In genomic region chr11:4202995-4203704, GRCm38 (mm10) we compare ENCODE assay signal across 11 mouse cellular contexts. TPM values are rescaled to one million over a fixed set of nuclear protein-coding genes. Genes with fewer than 3 reads are reported as not detected.
A peak's percentile ranks its signal among the peaks of the same experiment; 100 is the strongest.
DNase-seq lines count a peak whose midpoint lies in the region; ATAC-seq and TF ChIP-seq lines count a peak whose summit lies in the region.
"Had no signal": no experiment of that assay in that cellular context is flagged by ENCODE, and none has a peak within 500 bp of the region (broad histone marks: within the 10 kb centered on the region; RNA-seq: fewer than 3 reads in every experiment).

No protein-coding gene starts in this region.

- H3K9ac ChIP-seq in kidney, postnatal 0 days (ENCODE audit: low read depth, low read length): no peak overlapping the region
- H3K9ac ChIP-seq in CH12.LX (ENCODE audit: insufficient read depth, low read depth): no peak overlapping the region
- H3K9ac ChIP-seq in liver, embryonic 13.5 days: no peak overlapping the region
- H3K9ac ChIP-seq in forebrain, embryonic 13.5 days: no peak overlapping the region
- H3K9ac ChIP-seq: embryonic facial prominence, embryonic 13.5 days; liver, embryonic 14.5 days had no signal

- TF ChIP-seq POLR2A in CH12.LX (IDR thresholded peaks at IDR 0.05; ENCODE audit: low read depth, low read length): no peak

- H3K27ac ChIP-seq in kidney, postnatal 0 days: peak overlapping the region; percentile 77
- H3K27ac ChIP-seq in CH12.LX (ENCODE audit: insufficient read depth, low read depth): no peak overlapping the region
- H3K27ac ChIP-seq in liver, embryonic 13.5 days: 0 out of 2 replicates have a peak overlapping the region, but pooled peaks have one; percentile 34
- H3K27ac ChIP-seq in forebrain, embryonic 13.5 days: no peak overlapping the region
- H3K27ac ChIP-seq: embryonic facial prominence, embryonic 13.5 days; liver, embryonic 14.5 days had no signal

- H3K4me3 ChIP-seq in kidney, postnatal 0 days (replicated peaks; ENCODE audit: low read depth, low read length): no peak overlapping the region
- no peak overlapping the region for H3K4me3 ChIP-seq in CH12.LX (replicated peaks in 1 of 3; ENCODE audit: low read depth in 2 of 3, low read length in 2 of 3, poor library complexity in 1 of 3)
- H3K4me3 ChIP-seq in liver, embryonic 13.5 days (replicated peaks): no peak overlapping the region
- no peak overlapping the region for H3K4me3 ChIP-seq in forebrain, embryonic 13.5 days
- H3K4me3 ChIP-seq: embryonic facial prominence, embryonic 13.5 days had no signal

- no peaks in the 10 kb centered on the region for H3K27me3 ChIP-seq in kidney, postnatal 0 days (ENCODE audit: insufficient read depth, low read length)
- no peaks in the 10 kb centered on the region for H3K27me3 ChIP-seq in CH12.LX (replicated peaks)
- H3K27me3 ChIP-seq in liver, embryonic 13.5 days: no peaks in the 10 kb centered on the region
- no peaks in the 10 kb centered on the region for H3K27me3 ChIP-seq in forebrain, embryonic 13.5 days
- H3K27me3 ChIP-seq: embryonic facial prominence, embryonic 13.5 days had no signal

- dilution Hi-C loops in CH12.LX (cut with MboI; ENCODE audit: extremely low pct_ligation_motif_present, extremely low pct_unique_long_range_greater_than_20kb, low sequenced_read_pairs): no loop called here

- H3K9me3 ChIP-seq in kidney, postnatal 0 days (replicated peaks; ENCODE audit: low read length): no peaks in the 10 kb centered on the region
- no peaks in the 10 kb centered on the region for H3K9me3 ChIP-seq in CH12.LX (replicated peaks; ENCODE audit: low read length)
- no peaks in the 10 kb centered on the region for H3K9me3 ChIP-seq in liver, embryonic 13.5 days (replicated peaks)
- no peaks in the 10 kb centered on the region for H3K9me3 ChIP-seq in forebrain, embryonic 13.5 days (replicated peaks)
- H3K9me3 ChIP-seq: embryonic facial prominence, embryonic 13.5 days had no signal

- no peak for TF ChIP-seq RAD21 in CH12.LX (IDR thresholded peaks at IDR 0.05; ENCODE audit: low read depth, low read length)

- H3K36me3 ChIP-seq in kidney, postnatal 0 days (ENCODE audit: insufficient read depth, low read length): peaks cover 9% of the 10 kb centered on the region; the same call in 1 of the 2 replicates
- peaks cover 16 to 49% of the 10 kb centered on the region in 2 experiments for H3K36me3 ChIP-seq in CH12.LX (replicated peaks in 1 of 2; ENCODE audit: control insufficient read depth in 1 of 2, insufficient read depth in 1 of 2, low read length in 1 of 2)
- H3K36me3 ChIP-seq in liver, embryonic 13.5 days: peaks cover 15% of the 10 kb centered on the region; the same call in 1 of the 2 replicates
- peaks cover 16% of the 10 kb centered on the region for H3K36me3 ChIP-seq in forebrain, embryonic 13.5 days (ENCODE audit: poor library complexity, severe bottlenecking)

- no peak for TF ChIP-seq CTCF in kidney, postnatal 0 days (IDR thresholded peaks at IDR 0.05; ENCODE audit: low read depth)
- TF ChIP-seq CTCF in CH12.LX (conservative IDR thresholded peaks at IDR 0.05 in 1 of 2, IDR thresholded peaks at IDR 0.05 in 1 of 2; ENCODE audit: low read depth in 2 of 2, low read length in 2 of 2): no peak

- no peak for ATAC-seq in kidney, postnatal 0 days (replicated peaks; ENCODE audit: low FRiP score, low read depth)
- no peak for ATAC-seq in liver, embryonic 13.5 days (ENCODE audit: low read depth)
- ATAC-seq in forebrain, embryonic 13.5 days: no peak

- in situ Hi-C loops in CH12.LX (cut with MboI; ENCODE audit: low pct_ligation_motif_present, low pct_unique_long_range_greater_than_20kb, low sequenced_read_pairs): no loop called here

- 61% methylated on average over 12 of the region's 12 CpGs for WGBS in kidney, postnatal 0 days
- WGBS in liver, embryonic 13.5 days (ENCODE audit: insufficient replicate concordance): 37% methylated on average over 12 of the region's 12 CpGs
- WGBS in forebrain, embryonic 13.5 days: 84% methylated on average over 12 of the region's 12 CpGs

- peaks cover 15% of the 10 kb centered on the region for H3K4me1 ChIP-seq in kidney, postnatal 0 days (replicated peaks; ENCODE audit: insufficient read depth, low read length)
- peaks cover 11 to 82% of the 10 kb centered on the region in 2 experiments for H3K4me1 ChIP-seq in CH12.LX (ENCODE audit: control insufficient read depth in 1 of 2, insufficient read depth in 2 of 2)
- H3K4me1 ChIP-seq in liver, embryonic 13.5 days (replicated peaks): peaks cover 21% of the 10 kb centered on the region
- peaks cover 4% of the 10 kb centered on the region; the same call in 1 of the 2 replicates for H3K4me1 ChIP-seq in forebrain, embryonic 13.5 days

- no peak overlapping the region for H3K4me2 ChIP-seq in kidney, postnatal 0 days (ENCODE audit: low read length)
- peak overlapping the region; percentile 0; the same call in 1 of the 2 replicates for H3K4me2 ChIP-seq in CH12.LX (ENCODE audit: insufficient read depth, low read depth, poor library complexity, severe bottlenecking)
- H3K4me2 ChIP-seq in liver, embryonic 13.5 days: no peak overlapping the region
- H3K4me2 ChIP-seq in forebrain, embryonic 13.5 days: no peak overlapping the region
- H3K4me2 ChIP-seq: embryonic facial prominence, embryonic 13.5 days had no signal

- peaks cover 3% of the 10 kb centered on the region for H3K79me2 ChIP-seq in CH12.LX (replicated peaks; ENCODE audit: control insufficient read depth, extremely low read depth, insufficient read depth, poor library complexity, severe bottlenecking)

- TF ChIP-seq EP300 in CH12.LX (IDR thresholded peaks at IDR 0.05; ENCODE audit: low read length): no peak

- no peak for DNase-seq in kidney, postnatal 0 days (ENCODE audit: low spot score)
- no peak for DNase-seq in kidney, postnatal 36 days
- peak; percentile 78 for DNase-seq in CD4-positive, CD25-positive, alpha-beta regulatory T cell, adult 2 months (ENCODE audit: low read depth, low spot score)
- DNase-seq in CH12.LX (ENCODE audit: extremely low read depth): no peak
- DNase-seq in liver, embryonic 13.5 days: no peak
- DNase-seq in spleen, adult 12 weeks (ENCODE audit: low spot score): no peak
- DNase-seq: right cerebral cortex, postnatal 4 days had no signal

TF ChIP-seq in CH12.LX, 34 proteins besides CTCF, POLR2A, EP300 and RAD21 (continues in another document):
- TF ChIP-seq UBTF (IDR thresholded peaks at IDR 0.05; ENCODE audit: low read depth, low read length) (no peak), E2F4 (IDR thresholded peaks at IDR 0.05; ENCODE audit: insufficient replicate concordance, low read depth, low read length) (no peak), IRF4 (IDR thresholded peaks at IDR 0.05; ENCODE audit: low read depth, low read length) (no peak), MAX (IDR thresholded peaks at IDR 0.05; ENCODE audit: low read length) (no peak), JUND (conservative IDR thresholded peaks at IDR 0.05; ENCODE audit: low read depth, low read length) (no peak), NRF1 (IDR thresholded peaks at IDR 0.05; ENCODE audit: low read depth, low read length) (no peak), MAFK (IDR thresholded peaks at IDR 0.05; ENCODE audit: insufficient replicate concordance, low read length) (no peak), CHD1 (IDR thresholded peaks at IDR 0.05; ENCODE audit: low read depth, low read length) (no peak), PAX5 (IDR thresholded peaks at IDR 0.05; ENCODE audit: low read length) (no peak), TCF12 (IDR thresholded peaks at IDR 0.05; ENCODE audit: low read depth, low read length) (no peak), HCFC1 (IDR thresholded peaks at IDR 0.05; ENCODE audit: low read depth, low read length) (no peak), ZMIZ1 (IDR thresholded peaks at IDR 0.05; ENCODE audit: low read depth, low read length) (no peak)

RNA-seq across cellular contexts. Expression of gene Castor1, which starts 14.9 kb away (rescaled TPM):
- 6.5 and 6.7 TPM in 2 replicates for polyA plus RNA-seq in kidney, postnatal 0 days (2015; fragmentation: Nextera tagmentation; extraction: Ambion mirVana)
- 4.7 and 5.8 TPM in 2 replicates for total RNA-seq in CH12.LX (2012; rRNA removed)
- total RNA-seq in CH12.LX (2014; rRNA removed): 13.0 TPM in 2 replicates
- polyA plus RNA-seq in CH12.LX (2012; ENCODE audit: insufficient read length, low read depth): 18.2 and 23.7 TPM in 2 replicates
- 1.9 and 2.1 TPM in 2 replicates for polyA plus RNA-seq in liver, embryonic 13.5 days (2015; fragmentation: Nextera tagmentation; extraction: Ambion mirVana)
- 0.85 and 1.4 TPM in 2 replicates for polyA plus RNA-seq in forebrain, embryonic 13.5 days (2015; fragmentation: Nextera tagmentation; extraction: Ambion mirVana)

RNA-seq across cellular contexts. Expression of gene Tbc1d10a, which starts 16.6 kb away (rescaled TPM):
- polyA plus RNA-seq in kidney, postnatal 0 days (2015; fragmentation: Nextera tagmentation; extraction: Ambion mirVana): 40.6 and 41.1 TPM in 2 replicates
- total RNA-seq in CH12.LX (2012; rRNA removed) (30.3 and 37.7 TPM in 2 replicates), CH12.LX (2014; rRNA removed) (30.9 and 33.9 TPM in 2 replicates)
- polyA plus RNA-seq in CH12.LX (2012; ENCODE audit: insufficient read length, low read depth): 33.5 and 37.6 TPM in 2 replicates
- 6.0 and 6.2 TPM in 2 replicates for polyA plus RNA-seq in liver, embryonic 13.5 days (2015; fragmentation: Nextera tagmentation; extraction: Ambion mirVana)
- 23.4 and 23.7 TPM in 2 replicates for polyA plus RNA-seq in forebrain, embryonic 13.5 days (2015; fragmentation: Nextera tagmentation; extraction: Ambion mirVana)

RNA-seq across cellular contexts. Expression of gene Osm, which starts 33.1 kb away (rescaled TPM):
- 0.09 and 0.11 TPM in 2 replicates for polyA plus RNA-seq in kidney, postnatal 0 days (2015; fragmentation: Nextera tagmentation; extraction: Ambion mirVana)
- total RNA-seq in CH12.LX (2012; rRNA removed): 11.0 and 12.8 TPM in 2 replicates
- 11.8 and 15.1 TPM in 2 replicates for total RNA-seq in CH12.LX (2014; rRNA removed)
- 10.4 and 12.5 TPM in 2 replicates for polyA plus RNA-seq in CH12.LX (2012; ENCODE audit: insufficient read length, low read depth)
- 0.51 and 0.60 TPM in 2 replicates for polyA plus RNA-seq in liver, embryonic 13.5 days (2015; fragmentation: Nextera tagmentation; extraction: Ambion mirVana)
- not detected in 2 replicates for polyA plus RNA-seq in forebrain, embryonic 13.5 days (2015; fragmentation: Nextera tagmentation; extraction: Ambion mirVana)
- total RNA-seq: gastrocnemius, adult 18-20 months had no signal
- polyA plus RNA-seq: embryonic facial prominence, embryonic 13.5 days had no signal

RNA-seq across cellular contexts. Expression of gene Sf3a1, which starts 43.0 kb away (rescaled TPM):
- 31.2 and 31.3 TPM in 2 replicates for polyA plus RNA-seq in kidney, postnatal 0 days (2015; fragmentation: Nextera tagmentation; extraction: Ambion mirVana)
- total RNA-seq in CH12.LX (2012; rRNA removed): 46.5 and 56.9 TPM in 2 replicates
- total RNA-seq in CH12.LX (2014; rRNA removed): 28.6 and 29.5 TPM in 2 replicates
- 93.4 and 97.6 TPM in 2 replicates for polyA plus RNA-seq in CH12.LX (2012; ENCODE audit: insufficient read length, low read depth)
- 23.5 and 32.9 TPM in 2 replicates for polyA plus RNA-seq in liver, embryonic 13.5 days (2015; fragmentation: Nextera tagmentation; extraction: Ambion mirVana)
- 61.2 and 66.8 TPM in 2 replicates for polyA plus RNA-seq in forebrain, embryonic 13.5 days (2015; fragmentation: Nextera tagmentation; extraction: Ambion mirVana)

RNA-seq across cellular contexts. Expression of gene Ccdc157, which starts 43.1 kb away (rescaled TPM):
- 5.9 and 6.0 TPM in 2 replicates for polyA plus RNA-seq in kidney, postnatal 0 days (2015; fragmentation: Nextera tagmentation; extraction: Ambion mirVana)
- total RNA-seq in CH12.LX (2012; rRNA removed): 4.2 and 4.4 TPM in 2 replicates
- 2.3 and 2.6 TPM in 2 replicates for total RNA-seq in CH12.LX (2014; rRNA removed)
- 3.9 and 4.0 TPM in 2 replicates for polyA plus RNA-seq in CH12.LX (2012; ENCODE audit: insufficient read length, low read depth)
- 0.65 and 0.87 TPM in 2 replicates for polyA plus RNA-seq in liver, embryonic 13.5 days (2015; fragmentation: Nextera tagmentation; extraction: Ambion mirVana)
- polyA plus RNA-seq in forebrain, embryonic 13.5 days (2015; fragmentation: Nextera tagmentation; extraction: Ambion mirVana): 5.3 and 7.2 TPM in 2 replicates

Comparison
In these comparisons a context has a peak if more than half of its experiments do, and no peak if none do; other contexts are left out.
1. H3K27ac ChIP-seq: peak in kidney, postnatal 0 days (single experiment) and liver, embryonic 13.5 days (single experiment); none in CH12.LX (single experiment) and forebrain, embryonic 13.5 days (single experiment).